Mouse (Mus musculus): ENCODE results near the gene C130032M10Rik.

The C130032M10Rik gene

GRCm38 (mm10) chr9:114548496-114548895 lies 33.0 kb downstream of the C130032M10Rik start:
- DNase-seq (ENCODE audit: low read depth, low spot score) = no peak

- no peak for DNase-seq (ENCODE audit: low read depth, low spot score)
These were observed 33.6 kb downstream of the C130032M10Rik start for GRCm38 (mm10) chr9:114549117-114549516.

GRCm38 (mm10) chr9:114550033-114550432 lies 34.5 kb downstream of the C130032M10Rik start:
- no peak for DNase-seq (ENCODE audit: low read depth, low spot score)

- DNase-seq (ENCODE audit: low read depth, low spot score) = no peak
These were observed 38.3 kb downstream of the C130032M10Rik start for GRCm38 (mm10) chr9:114553828-114554227.

GRCm38 (mm10) chr9:114554355-114554979 lies 39.0 kb downstream of the C130032M10Rik start:
- no peak for DNase-seq (ENCODE audit: low read depth, low spot score)

GRCm38 (mm10) chr9:114556276-114556855 lies 40.9 kb downstream of the C130032M10Rik start:
- DNase-seq (ENCODE audit: low read depth, low spot score) = no peak

GRCm38 (mm10) chr9:114557086-114557485 lies 41.6 kb downstream of the C130032M10Rik start:
- no peak for DNase-seq (ENCODE audit: low read depth, low spot score)

- DNase-seq (ENCODE audit: low read depth, low spot score) = no peak
These were observed 44.6 kb downstream of the C130032M10Rik start for GRCm38 (mm10) chr9:114560141-114560540.

GRCm38 (mm10) chr9:114560771-114561670 lies 45.5 kb downstream of the C130032M10Rik start:
- no peak for DNase-seq (ENCODE audit: low read depth, low spot score)

- DNase-seq (ENCODE audit: low read depth, low spot score) = no peak
These were observed 46.1 kb downstream of the C130032M10Rik start for GRCm38 (mm10) chr9:114561671-114561971.

- no peak for DNase-seq (ENCODE audit: low read depth, low spot score)
These were observed 46.8 kb downstream of the C130032M10Rik start for GRCm38 (mm10) chr9:114562031-114562918.

- no peak for DNase-seq (ENCODE audit: low read depth, low spot score)
These were observed 47.6 kb downstream of the C130032M10Rik start for GRCm38 (mm10) chr9:114562919-114563751.

- no peak for DNase-seq (ENCODE audit: low read depth, low spot score)
These were observed 48.5 kb downstream of the C130032M10Rik start, which contains the start of gene Trim71 for GRCm38 (mm10) chr9:114563761-114564606. TSS of gene Trim71 (minus strand) at chr9:114564369.

GRCm38 (mm10) chr9:114564667-114565066 lies 49.2 kb downstream of the C130032M10Rik start:
- no peak for DNase-seq (ENCODE audit: low read depth, low spot score)

Data from embryo, embryonic 11.5 days (tissue).